Mouse (Mus musculus) heart, postnatal 25 days (tissue): ENCODE data around the gene Dync2li1. TPM values are rescaled to one million over a fixed set of nuclear protein-coding genes. Genes with fewer than 3 reads are reported as not detected.

Experiments used
- DNase-seq: peaks from one replicate; pipeline ENCODE4 v3.0.0; 2022; ENCODE audit warnings: low spot score
- intact Hi-C: fragments of 180-260 bp; cut with DNase I; formaldehyde crosslinking; loops from one replicate; pipeline ENCODE4 v1.15.1; 2025
- total RNA-seq, 2 experiments: library from RNA; stranded (reverse); gene quantifications; 2 replicates each; pipeline ENCODE4 v1.2.3; 2021

Dync2li1 gene
- total RNA-seq, 2 experiments from 2014 or later: 2.8 to 3.0 TPM

DNA sequence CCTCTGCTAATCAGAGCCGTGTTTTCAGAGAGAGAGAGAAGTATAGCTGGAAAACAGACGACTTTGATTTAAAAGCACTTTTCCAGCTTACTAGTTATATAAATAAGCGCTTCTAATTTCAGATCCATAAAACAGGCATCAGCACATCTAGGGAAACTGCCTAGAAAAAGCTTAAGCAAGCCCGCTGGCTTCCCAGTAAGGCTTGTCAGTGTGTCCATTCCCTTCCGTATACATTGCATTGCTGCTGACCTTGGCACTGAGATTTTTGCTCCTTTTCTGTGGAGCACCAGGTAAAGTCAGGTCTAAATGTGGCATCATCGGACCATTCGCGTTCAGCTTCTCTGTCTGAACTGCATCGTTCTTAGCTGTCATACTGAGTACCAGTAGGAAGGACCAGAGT, 16.0 kb downstream of the Dync2li1 start:
- intact Hi-C loops: no loop called here
- no peak for DNase-seq

DNA sequence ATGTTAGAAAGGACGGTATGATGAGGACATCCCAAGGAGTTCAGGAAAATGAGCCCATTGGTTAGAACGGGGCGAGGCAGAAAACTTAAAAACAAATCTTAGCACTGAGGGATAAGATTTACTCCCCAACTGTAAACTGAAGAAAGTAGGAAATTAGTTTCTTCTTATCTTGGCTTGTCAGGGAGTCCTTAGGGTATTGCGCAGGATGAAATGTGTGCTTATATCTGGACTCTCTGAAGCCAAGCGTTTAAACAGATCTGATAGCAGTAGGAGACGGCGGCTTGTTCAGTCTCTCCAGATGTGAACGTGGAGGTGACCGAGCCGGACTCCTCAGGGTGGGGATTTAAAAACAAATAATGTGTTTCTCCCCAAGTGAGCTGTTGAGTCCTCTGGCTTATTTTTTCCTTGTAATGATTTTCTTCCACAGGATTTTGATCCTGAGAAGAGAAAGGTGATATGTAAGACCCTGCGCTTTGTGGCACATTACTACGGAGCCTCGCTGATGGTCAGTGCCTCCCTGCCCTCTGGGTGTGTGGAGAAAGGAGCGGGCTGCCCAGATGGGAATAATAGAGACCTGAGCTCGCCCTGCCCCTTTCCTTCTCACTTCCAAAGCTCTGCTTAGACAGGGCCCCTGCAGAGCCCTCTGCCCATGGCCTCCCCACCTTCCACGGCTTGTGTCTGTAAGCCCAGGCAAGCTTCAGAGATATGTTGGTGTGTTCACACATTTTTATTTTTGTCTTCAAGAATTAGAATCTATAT, 18.2 kb downstream of the Dync2li1 start:
- DNase-seq: no peak
- intact Hi-C loops: no loop called here

DNA sequence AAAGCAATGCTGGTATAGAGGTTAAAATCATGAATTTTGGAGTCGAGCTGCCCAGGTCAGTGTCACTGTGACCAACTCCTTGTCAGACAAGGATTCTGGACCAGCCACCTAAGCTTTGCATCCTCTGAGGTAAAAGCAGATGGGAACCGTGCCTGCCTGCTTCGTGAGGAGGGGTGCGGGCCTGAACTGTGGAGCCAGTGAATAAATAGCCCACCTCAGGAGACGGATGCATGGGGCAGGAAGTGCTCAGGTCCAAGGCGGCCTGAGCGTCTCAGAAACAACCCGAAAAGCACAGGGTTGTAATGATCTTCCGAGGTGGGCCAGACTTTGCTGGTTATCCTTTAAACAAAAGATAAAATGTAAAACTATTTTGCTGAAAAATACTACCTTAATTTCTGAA, 18.8 kb downstream of the Dync2li1 start:
- intact Hi-C loops: no loop called here
- DNase-seq: no peak

DNA sequence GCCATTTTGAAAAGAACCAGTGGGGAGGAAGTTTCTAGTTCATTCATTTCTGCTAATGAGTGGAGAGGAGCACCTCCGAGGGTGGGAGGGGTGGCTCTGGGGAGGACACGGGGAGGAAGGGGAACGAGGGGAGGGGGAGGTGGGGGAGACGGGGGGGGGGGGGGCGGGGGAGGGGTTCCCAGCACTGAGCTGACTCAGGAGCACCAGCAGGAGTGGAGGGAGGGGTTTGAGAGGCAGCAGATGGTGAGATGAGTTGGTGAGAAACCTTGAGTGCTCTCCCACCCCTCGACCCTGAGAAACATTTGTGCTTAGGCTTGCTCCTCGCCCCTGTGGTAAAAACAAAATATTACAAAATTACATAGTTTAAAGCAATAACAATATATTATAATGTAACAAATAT, 19.6 kb downstream of the Dync2li1 start:
- intact Hi-C loops: no loop called here
- DNase-seq: no peak

DNA sequence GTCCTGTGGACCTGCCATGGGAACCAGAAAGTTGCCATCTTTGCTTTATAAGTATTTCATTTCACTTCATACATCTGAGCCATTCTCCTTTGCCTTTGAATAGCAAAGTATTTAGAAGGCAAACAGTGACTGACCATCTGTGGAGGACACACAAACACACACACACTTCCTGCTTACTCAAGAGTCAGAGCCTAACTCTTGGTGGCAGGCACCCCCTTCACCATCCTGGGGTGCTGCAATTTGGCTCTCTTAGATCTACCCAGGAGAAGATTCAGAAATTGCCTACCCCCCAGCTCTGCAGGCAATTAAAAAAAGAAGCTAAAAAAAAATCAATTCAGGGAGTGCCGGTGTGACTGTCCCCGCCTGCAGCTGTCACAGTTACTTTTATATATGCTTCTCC, 20.2 kb downstream of the Dync2li1 start:
- no peak for DNase-seq
- intact Hi-C loops: no loop called here

DNA sequence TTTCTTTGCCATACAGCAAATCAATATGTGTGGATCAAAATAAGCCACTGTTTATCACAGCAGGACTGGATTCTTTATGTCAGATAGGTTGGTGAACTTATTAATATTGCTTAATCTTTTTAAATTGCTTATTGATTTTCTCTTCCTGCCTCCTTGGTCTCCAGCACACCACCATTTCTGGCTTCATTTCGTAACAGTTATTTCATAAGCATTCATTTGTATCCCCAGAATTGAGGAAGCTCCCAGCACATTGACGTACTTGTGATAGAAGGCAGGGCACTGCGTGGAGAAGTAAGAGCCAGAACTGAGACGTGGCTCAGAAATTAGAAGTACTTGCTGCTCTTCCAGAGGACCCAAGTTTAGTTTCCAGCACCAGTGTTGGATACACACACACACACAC, 21.3 kb downstream of the Dync2li1 start:
- intact Hi-C loops: no loop called here
- no peak for DNase-seq

DNA sequence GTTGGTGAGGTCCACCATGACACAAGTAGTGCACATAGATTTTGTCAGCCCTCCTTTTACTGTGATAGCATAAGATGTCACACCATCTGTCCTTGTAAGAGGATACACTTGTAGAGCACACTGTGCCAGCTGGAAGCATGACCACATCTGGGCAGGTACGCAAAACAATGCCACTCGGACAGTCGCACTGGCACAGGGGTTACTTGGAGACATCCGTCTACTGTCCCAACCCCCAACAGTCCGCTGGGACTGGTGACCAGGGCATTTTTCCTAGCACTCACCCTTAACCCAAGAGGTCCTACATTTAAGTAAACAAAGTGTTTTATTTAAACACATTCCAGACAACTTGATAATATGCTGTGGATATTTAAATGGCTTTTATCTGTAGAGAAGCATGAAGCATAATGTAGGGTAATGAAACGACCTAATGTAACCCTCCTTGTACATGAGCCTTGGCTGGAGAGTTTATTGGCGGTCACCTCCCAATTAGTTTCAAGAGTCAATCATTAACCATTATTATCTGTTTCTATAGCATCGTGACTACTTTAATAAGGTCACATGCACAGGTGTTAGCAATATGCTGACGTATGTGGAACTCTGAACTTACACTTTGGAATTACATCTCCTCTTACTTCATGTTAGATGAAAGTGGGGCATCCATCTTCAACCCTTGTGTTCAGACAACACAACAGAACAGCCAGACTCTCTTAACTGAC, 24.2 kb downstream of the Dync2li1 start:
- intact Hi-C loops: no loop called here
- no peak for DNase-seq

DNA sequence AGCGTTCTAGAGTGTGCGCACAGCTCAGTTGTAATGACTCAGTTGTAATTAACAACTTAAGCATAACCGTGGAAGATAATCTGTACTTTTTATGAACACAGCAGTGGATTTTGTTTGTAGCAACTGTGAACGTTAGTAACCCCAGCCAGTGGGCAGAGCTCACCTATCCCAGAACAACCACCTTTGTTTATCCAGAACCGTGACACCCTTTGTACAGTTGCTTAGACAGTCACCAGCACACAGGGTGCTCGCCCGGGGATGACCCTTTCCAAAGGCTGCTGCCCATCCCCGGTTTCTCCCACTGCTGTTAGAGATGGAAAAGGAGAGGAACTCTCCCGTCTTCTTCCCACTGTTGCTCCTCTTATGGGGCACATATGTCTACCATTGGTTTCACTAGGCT, 27.2 kb downstream of the Dync2li1 start:
- no peak for DNase-seq
- intact Hi-C loops: no loop called here

DNA sequence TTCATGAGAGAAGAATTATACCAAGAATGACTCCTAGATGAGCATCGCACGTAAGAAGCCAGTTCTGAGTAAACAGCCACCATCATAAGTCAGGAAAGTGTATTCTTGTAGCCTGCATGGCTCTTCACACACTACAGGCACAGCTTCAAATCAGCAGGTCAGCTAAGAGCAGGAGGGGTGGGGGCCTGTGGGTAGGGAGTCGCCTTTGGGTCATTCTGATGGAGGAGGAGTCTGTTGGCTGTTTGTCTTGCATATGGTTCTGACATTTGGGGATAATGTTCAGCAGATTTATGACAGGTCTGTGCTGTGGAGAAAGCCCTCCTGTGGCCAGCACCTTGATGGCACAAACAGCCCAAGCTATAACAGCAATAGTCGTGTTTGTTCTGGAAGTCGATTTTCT, 29.9 kb downstream of the Dync2li1 start:
- intact Hi-C loops: no loop called here
- no peak for DNase-seq

DNA sequence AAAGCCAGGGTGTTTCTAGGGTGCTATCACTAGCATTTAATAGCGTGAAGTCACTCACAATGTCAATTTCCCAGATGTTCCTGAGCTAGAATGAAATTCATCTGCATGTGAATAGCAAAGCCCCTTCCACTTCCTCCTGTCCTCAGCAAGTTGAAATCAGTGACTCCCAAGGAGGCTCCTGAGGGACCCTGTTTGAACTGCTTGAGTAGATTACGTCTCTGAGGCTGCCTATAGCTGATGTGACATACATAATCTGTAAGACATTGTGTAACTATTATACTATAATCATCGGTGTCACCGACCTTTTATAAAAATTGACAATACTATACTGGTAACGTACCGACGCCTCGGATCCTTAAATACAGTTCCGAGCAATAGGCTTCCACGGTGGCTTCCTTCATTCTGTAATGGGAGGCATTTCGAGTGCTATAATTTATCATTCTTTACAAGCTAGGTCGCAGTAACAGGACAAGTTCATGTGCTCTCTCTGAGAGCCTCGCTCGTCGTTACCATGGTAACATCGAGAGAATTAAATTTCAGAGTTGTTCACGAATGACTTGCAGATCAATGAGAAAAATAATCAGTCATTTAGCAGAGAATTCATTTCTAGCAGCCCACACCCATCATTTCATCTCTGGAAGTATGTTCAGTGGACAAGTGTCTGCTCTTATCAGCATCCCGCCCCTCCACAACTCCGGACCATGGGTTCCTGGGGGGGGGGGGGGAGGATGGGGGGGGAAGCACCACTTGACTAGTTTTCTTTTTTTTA, 30.5 kb downstream of the Dync2li1 start:
- DNase-seq: no peak
- intact Hi-C loops: no loop called here

DNA sequence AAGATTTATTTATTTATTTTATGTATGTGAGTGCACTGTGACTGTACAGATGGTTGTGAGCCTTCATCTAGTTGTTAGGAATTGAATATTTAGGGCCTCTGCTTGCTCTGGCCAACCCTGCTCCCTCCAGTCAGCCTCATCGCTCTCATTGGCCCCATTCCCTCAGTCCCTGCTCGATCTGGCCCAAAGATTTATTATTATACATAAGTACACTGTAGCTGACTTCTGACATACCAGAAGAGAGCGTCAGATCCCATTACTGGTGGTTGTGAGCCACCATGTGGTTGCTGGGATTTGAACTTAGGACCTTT, 31.1 kb downstream of the Dync2li1 start:
- intact Hi-C loops: no loop called here
- no peak for DNase-seq

DNA sequence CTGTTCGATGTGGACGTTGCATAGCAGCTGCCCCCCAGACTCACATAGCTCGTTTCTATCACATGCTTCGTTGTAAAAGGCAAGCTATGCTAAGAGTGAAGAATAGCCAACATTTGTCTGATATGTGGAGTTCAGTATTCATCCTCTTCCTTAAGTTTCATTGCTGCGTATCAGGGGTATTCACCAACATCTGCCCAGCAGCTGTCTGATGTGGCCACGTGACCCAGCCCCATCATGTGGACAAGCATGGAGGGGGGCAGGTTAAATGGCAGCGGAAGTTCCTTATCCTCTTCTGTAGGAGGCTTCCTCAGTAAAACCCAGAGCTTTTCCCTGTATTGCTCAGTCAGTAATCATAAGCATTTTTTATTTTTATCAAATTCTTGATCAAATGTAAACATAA, 31.5 kb downstream of the Dync2li1 start:
- intact Hi-C loops: no loop called here
- DNase-seq: no peak

DNA sequence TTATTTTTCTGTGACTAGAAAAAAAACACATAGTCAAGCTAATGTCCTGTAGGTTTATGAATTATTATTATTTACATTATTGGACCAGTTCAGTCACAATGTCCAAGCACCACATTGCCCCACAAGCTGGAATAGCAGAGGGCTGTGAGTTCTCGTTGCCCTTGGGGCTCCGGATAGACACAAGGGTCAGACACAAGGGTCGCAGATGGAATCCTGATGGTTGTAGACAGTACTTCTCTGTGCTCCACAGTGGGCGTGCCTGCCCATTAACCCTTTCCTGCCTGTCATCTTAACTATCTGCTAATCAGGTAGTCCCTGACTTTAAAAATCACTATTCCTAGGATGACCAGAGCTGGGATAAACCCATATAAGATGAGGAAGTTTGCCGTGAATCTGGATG, 31.9 kb downstream of the Dync2li1 start:
- intact Hi-C loops: no loop called here
- no peak for DNase-seq

DNA sequence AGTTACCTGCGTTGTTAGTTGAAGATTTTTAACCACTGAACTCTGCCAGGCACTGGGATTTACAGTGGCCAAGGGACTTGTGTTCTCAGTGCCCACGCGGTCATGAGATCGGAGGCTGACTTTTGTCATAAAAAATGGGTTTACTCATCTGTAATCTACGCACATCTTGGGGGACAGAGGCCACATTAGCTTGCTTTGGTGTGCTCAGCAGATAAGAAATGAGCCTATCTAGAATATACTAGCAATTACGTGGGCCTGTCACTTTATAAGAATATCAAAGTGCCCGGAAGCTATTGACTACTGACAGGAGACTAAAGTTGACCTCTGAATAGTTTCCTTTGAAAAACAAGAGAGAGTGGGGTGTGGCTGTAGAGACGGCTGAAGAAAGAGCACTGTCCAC, 32.7 kb downstream of the Dync2li1 start:
- intact Hi-C loops: no loop called here

DNA sequence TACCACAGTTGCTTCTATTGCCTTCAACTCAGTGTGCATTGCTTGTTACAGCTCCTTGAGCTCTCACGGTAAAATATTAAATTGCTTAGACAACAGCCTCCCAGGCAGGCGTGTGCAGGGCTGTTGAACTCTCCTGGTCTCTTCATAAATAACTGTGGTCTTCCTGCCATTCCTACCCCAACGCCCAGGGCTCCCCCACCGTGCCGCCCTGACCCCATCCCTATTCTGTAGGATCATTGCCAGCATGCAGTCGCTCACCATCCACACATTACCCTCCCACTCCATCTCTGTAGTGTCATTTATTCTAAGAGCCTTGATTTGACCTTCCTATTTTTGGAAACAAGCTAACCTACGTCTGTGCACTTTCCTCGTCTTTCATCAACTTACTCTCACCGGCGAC, 38.8 kb downstream of the Dync2li1 start:
- intact Hi-C loops: no loop called here
- DNase-seq: no peak

More for the DNA sequence above, 32.7 kb downstream of the Dync2li1 start:
- DNase-seq: no peak

DNA sequence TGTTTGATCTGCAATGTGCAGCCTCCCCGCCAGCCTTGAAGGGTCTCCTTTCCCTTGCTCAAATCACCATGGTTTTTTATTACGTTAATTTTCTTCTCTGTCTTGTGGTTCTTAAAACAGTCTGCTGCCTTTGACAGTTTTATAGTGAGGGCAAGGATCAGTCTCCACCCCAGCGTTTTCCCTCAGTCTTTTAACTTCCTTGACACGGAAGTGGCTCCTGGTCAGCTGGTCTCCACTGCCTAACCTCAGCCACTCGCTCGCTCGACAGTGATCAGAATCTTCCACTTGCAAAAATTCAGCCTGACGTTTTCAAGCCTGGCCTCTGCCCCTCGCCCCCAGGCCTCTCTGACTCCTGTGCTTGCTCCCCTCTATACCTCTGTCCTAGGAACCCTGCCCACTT, 39.4 kb downstream of the Dync2li1 start:
- DNase-seq: no peak
- intact Hi-C loops: no loop called here

DNA sequence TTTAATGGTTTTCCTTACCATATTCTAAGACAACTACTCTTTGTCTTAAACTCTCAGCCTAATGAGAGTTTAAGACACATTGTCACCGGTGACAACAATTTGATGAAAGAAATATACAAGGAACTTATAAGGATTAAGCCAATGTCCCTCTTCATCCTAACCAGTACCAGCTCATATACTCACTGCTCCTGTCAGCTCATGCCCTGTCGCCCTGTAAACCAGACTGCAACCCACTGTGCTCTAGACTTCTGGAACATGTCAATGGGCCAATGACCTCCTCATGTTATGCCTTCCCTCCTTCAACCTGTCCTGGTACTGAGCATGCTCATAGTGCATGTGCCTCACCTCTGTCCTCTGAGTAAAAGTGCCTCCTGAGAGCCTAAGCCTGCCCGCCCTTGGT, 41.6 kb downstream of the Dync2li1 start:
- no peak for DNase-seq
- intact Hi-C loops: no loop called here

DNA sequence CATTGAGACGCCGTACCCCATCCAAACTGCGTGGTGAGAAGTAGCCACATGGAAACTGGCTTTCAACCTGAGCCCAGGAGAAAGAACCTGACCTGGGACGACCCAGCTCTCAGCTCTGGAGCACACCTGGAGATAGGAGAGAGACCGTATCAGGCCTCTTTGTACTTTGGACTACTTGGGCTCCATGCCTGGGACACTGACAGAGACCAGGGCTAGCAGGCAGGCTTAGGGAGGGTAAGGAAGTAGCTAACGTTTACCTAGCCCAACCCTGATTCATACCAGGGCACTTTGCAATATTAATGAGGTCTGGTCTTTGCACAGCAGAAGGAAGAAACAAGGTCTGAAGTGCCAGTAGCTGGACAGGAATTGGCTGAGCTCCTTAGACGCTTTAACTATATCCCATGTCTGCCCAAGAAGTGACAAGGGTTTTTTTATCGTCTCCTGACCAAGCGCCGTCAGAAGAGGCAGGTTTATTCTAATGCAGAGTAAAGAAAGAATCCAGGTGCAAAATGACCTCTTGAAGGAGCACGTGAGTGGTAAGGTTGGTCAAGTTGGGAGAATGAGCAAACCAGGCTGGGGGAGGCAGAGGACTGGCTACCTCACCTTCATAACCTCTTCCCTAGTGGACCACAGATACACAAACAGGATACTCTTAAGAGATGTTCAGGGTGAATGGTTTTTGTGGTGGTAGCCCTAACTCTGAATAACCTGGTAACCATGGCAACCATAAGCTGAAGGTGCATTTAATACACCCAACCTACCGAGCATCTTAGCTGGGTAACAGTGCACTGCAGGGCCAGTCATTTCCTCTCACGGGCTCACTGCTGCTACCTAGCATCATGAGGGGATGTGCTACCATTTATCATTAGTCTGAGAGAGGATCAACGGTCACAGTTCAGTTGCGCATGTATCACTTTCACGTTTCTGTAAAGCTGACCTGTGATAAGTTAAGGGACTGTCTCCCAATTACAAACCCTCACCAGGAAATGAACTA, 46.4 kb downstream of the Dync2li1 start:
- no peak for DNase-seq
- intact Hi-C loops: no loop called here

DNA sequence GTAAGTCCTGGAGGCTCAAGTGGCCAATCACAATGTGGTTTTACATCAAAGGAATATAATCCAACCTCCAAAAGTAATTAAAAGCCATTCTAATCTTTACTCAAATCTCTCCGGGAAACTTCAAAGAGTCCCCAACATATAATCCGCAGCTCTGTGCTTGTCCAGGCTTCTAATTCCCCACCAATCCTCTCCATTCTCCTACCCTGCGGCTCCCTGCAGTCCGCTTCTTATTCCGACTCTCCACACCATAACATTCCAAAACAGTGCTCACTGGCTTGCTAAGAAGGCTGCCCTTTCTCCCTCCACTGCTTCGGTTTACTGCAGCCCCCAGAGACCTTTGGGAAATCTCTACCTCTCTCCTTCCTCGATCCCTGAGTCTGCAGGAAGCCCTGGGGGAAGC, 47.8 kb downstream of the Dync2li1 start:
- intact Hi-C loops: no loop called here
- no peak for DNase-seq

DNA sequence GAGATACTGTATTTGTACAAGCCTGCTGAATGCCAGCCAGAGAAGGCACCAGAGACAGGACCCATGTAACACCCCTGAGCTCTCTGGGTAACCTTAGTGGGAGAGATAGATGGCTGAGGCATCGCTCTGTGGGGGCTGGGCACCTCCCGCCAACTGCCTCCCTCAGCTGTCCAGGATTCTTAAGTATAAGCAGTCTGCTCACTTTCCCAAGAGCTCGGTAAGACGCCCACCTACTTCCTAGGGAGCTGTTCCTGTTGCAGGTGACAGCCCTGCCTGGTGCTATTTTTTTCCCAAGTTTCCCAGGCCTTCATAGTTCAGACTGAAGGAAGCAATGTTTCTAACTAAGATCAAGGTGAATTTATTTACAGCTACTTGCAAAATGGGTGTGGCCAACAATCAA, 48.9 kb downstream of the Dync2li1 start:
- no peak for DNase-seq
- intact Hi-C loops: loop anchor here (5.0 kb wide), 1 partner anchor 598 kb away; no protein-coding TSS in a partner anchor
